Mouse (Mus musculus) C2C12 (cell line): ENCODE results near the gene Nfib.

Experiments used
- CEBPB ChIP-seq: IDR thresholded peaks from one replicate; pipeline ENCODE4 v1.6.1; 2011; ENCODE audit warnings: low read depth, mild to moderate bottlenecking, control low read depth, moderate library complexity
- CTCF ChIP-seq: IDR thresholded peaks from one replicate; pipeline ENCODE4 v1.5.1; 2011; ENCODE audit not compliant: control insufficient read depth, insufficient read depth, insufficient read length
- MAX ChIP-seq: IDR thresholded peaks from one replicate; pipeline ENCODE4 v1.6.1; 2011; ENCODE audit warnings: mild to moderate bottlenecking, control low read depth
- MYOD1 ChIP-seq: IDR thresholded peaks from one replicate; pipeline ENCODE4 v1.6.1; 2011; ENCODE audit warnings: low read depth; ENCODE audit not compliant: control insufficient read depth, insufficient read length
- MYOG ChIP-seq: IDR thresholded peaks from one replicate; pipeline ENCODE4 v1.6.1; 2011; ENCODE audit not compliant: control insufficient read depth, insufficient read length; ENCODE audit errors: extremely low read depth
- USF1 ChIP-seq: IDR thresholded peaks from one replicate; pipeline ENCODE4 v1.6.1; 2011; ENCODE audit warnings: low read depth, mild to moderate bottlenecking, control low read depth, moderate library complexity

GRCm38 (mm10) chr4:82697151-82697550, 8.4 kb downstream of the Nfib start:
- TF ChIP-seq CTCF = no peak
- no peak for TF ChIP-seq MAX
- TF ChIP-seq USF1 = no peak
- no peak for TF ChIP-seq CEBPB
- TF ChIP-seq MYOG = no peak
- no peak for TF ChIP-seq MYOD1
